Mouse (Mus musculus): ENCODE data around the gene Zfp281. TPM values are rescaled to one million over a fixed set of nuclear protein-coding genes. Genes with fewer than 3 reads are reported as not detected.

Gene Zfp281
- polyA plus RNA-seq, 1 experiment from 2014 or later: 33.5 TPM

DNA sequence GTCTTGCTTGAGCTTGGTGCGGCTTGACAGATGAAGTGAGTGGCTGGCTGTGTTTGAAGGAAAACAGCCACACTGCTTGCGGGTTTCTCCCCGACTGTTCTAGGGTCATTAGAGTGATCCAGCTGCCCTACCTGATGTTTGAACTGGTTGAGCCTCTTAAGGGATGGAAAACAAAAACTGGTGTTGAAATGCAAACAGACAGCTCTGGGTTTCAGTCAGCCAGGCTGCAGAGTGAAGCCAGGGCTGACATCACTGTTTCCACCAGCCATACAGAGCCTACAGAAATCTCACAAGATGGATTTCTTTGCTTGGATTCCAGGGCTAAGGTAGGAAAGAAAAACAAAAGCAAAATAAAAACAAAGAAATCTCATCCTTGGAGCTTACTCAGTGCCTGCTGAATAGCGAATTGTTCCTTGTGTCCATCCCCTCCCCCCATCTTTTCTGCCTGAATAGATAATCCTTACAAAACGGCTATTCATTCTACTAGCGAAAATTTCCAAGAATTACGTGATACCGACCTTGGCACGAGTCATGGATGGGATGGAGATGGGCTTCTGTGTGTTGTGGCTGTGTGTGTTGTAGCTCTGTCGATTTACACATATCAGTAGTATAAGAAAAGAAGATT is 37.4 kb downstream of the Zfp281 start:
- Histone ChIP-seq H3K4me3 (replicated peaks) (no peak overlapping the region), H3K9ac (no peak overlapping the region), H3K27ac (no peak overlapping the region)

GRCm38 (mm10) chr1:136664921-136665582 is 40.4 kb downstream of the Zfp281 start:
- 64% methylated on average over 6 of the region's 6 CpGs for WGBS
- Histone ChIP-seq H3K4me3 (replicated peaks) (no peak overlapping the region), H3K4me1 (peaks cover 15% of the 10 kb centered on the region), H3K27ac (no peak overlapping the region), H3K4me2 (no peak overlapping the region), H3K36me3 (replicated peaks) (no peaks in the 10 kb centered on the region), H3K9ac (no peak overlapping the region), H3K27me3 (no peaks in the 10 kb centered on the region), H3K9me3 (no peaks in the 10 kb centered on the region)
- ATAC-seq (ENCODE audit: low FRiP score): no peak

More for the DNA sequence above, 37.4 kb downstream of the Zfp281 start:
- Histone ChIP-seq H3K4me1 (peaks cover 15% of the 10 kb centered on the region), H3K4me2 (peak overlapping the region; percentile 25), H3K9me3 (no peaks in the 10 kb centered on the region), H3K27me3 (no peaks in the 10 kb centered on the region), H3K36me3 (replicated peaks) (no peaks in the 10 kb centered on the region)
- peak; percentile 39; the same call in 1 of the 2 replicates for ATAC-seq (ENCODE audit: low FRiP score)
- 10% methylated on average over 10 of the region's 10 CpGs for WGBS

- Histone ChIP-seq H3K4me1 (peaks cover 18% of the 10 kb centered on the region), H3K4me3 (replicated peaks) (no peak overlapping the region), H3K9me3 (no peaks in the 10 kb centered on the region), H3K27ac (no peak overlapping the region), H3K36me3 (replicated peaks) (no peaks in the 10 kb centered on the region), H3K4me2 (no peak overlapping the region), H3K9ac (no peak overlapping the region), H3K27me3 (no peaks in the 10 kb centered on the region)
- WGBS: 73% methylated on average over 2 of the region's 2 CpGs
- no peak for ATAC-seq (ENCODE audit: low FRiP score)
Measured at GRCm38 (mm10) chr1:136666513-136666912, 41.8 kb downstream of the Zfp281 start.

- WGBS: 78% methylated on average over 7 of the region's 7 CpGs
- no peak for ATAC-seq (ENCODE audit: low FRiP score)
- Histone ChIP-seq H3K4me3 (replicated peaks) (no peak overlapping the region), H3K9ac (no peak overlapping the region), H3K36me3 (replicated peaks) (no peaks in the 10 kb centered on the region), H3K4me1 (peaks cover 11% of the 10 kb centered on the region), H3K27me3 (0 out of 2 replicates have a peak, but pooled peaks cover 5% of the 10 kb centered on the region), H3K27ac (no peak overlapping the region), H3K9me3 (no peaks in the 10 kb centered on the region), H3K4me2 (no peak overlapping the region)
Measured at GRCm38 (mm10) chr1:136669926-136670325, 45.2 kb downstream of the Zfp281 start.

DNA sequence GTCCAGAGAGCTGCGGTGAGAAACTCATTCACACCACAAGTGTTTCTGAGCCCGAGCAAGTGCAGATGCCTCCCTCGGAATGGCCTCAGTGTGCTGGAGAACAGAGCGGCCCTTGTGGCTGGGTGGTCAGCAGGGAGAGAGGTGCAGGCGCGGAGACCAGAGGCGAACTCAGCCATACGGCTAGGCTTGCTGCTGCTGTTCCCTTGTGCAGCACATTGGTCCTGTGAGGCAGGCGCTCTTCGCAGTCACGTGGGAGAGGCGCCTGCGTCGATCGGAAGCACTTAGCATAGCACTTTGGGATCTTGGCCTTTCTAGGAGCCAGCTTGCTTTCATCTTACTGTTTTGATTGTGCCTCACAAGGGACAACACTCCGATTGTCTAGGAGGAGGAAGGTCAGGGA is 45.7 kb downstream of the Zfp281 start:
- H3K4me3 ChIP-seq (replicated peaks): no peak overlapping the region
- peak overlapping the region; percentile 19; the same call in 1 of the 2 replicates for H3K4me2 ChIP-seq
- no peak overlapping the region for H3K27ac ChIP-seq
- 0 out of 2 replicates have a peak, but pooled peaks cover 5% of the 10 kb centered on the region for H3K27me3 ChIP-seq
- H3K4me1 ChIP-seq: peaks cover 13% of the 10 kb centered on the region
- H3K9me3 ChIP-seq: no peaks in the 10 kb centered on the region
- H3K36me3 ChIP-seq (replicated peaks): no peaks in the 10 kb centered on the region
- ATAC-seq (ENCODE audit: low FRiP score): no peak
- H3K9ac ChIP-seq: peak overlapping the region; percentile 29; the same call in 1 of the 2 replicates
- 45% methylated on average over 16 of the region's 16 CpGs for WGBS

GRCm38 (mm10) chr1:136671767-136672434 is 47.2 kb downstream of the Zfp281 start:
- peaks cover 13% of the 10 kb centered on the region for H3K4me1 ChIP-seq
- no peaks in the 10 kb centered on the region for H3K9me3 ChIP-seq
- no peak overlapping the region for H3K9ac ChIP-seq
- no peak overlapping the region for H3K4me2 ChIP-seq
- H3K27ac ChIP-seq: no peak overlapping the region
- ATAC-seq (ENCODE audit: low FRiP score): no peak
- no peak overlapping the region for H3K4me3 ChIP-seq (replicated peaks)
- 0 out of 2 replicates have a peak, but pooled peaks cover 5% of the 10 kb centered on the region for H3K27me3 ChIP-seq
- no peaks in the 10 kb centered on the region for H3K36me3 ChIP-seq (replicated peaks)
- WGBS: 81% methylated on average over 12 of the region's 12 CpGs

GRCm38 (mm10) chr1:136672564-136672963 is 47.9 kb downstream of the Zfp281 start:
- H3K4me3 ChIP-seq (replicated peaks): no peak overlapping the region
- no peak overlapping the region for H3K4me2 ChIP-seq
- no peak overlapping the region for H3K27ac ChIP-seq
- no peak for ATAC-seq (ENCODE audit: low FRiP score)
- 82% methylated on average over 6 of the region's 6 CpGs for WGBS
- peaks cover 13% of the 10 kb centered on the region for H3K4me1 ChIP-seq
- H3K9me3 ChIP-seq: no peaks in the 10 kb centered on the region
- H3K36me3 ChIP-seq (replicated peaks): no peaks in the 10 kb centered on the region
- H3K9ac ChIP-seq: no peak overlapping the region
- H3K27me3 ChIP-seq: 0 out of 2 replicates have a peak, but pooled peaks cover 5% of the 10 kb centered on the region

- Histone ChIP-seq H3K4me3 (replicated peaks) (no peak overlapping the region), H3K9ac (no peak overlapping the region), H3K27ac (no peak overlapping the region), H3K4me1 (peaks cover 13% of the 10 kb centered on the region), H3K27me3 (0 out of 2 replicates have a peak, but pooled peaks cover 5% of the 10 kb centered on the region), H3K4me2 (no peak overlapping the region), H3K9me3 (no peaks in the 10 kb centered on the region), H3K36me3 (replicated peaks) (no peaks in the 10 kb centered on the region)
- no peak for ATAC-seq (ENCODE audit: low FRiP score)
- WGBS: 39% methylated on average over 4 of the region's 4 CpGs
Measured at GRCm38 (mm10) chr1:136673293-136673692, 48.6 kb downstream of the Zfp281 start.

GRCm38 (mm10) chr1:136674548-136675455 is 50.1 kb downstream of the Zfp281 start:
- H3K9me3 ChIP-seq: no peaks in the 10 kb centered on the region
- no peak for ATAC-seq (ENCODE audit: low FRiP score)
- H3K9ac ChIP-seq: no peak overlapping the region
- H3K27ac ChIP-seq: no peak overlapping the region
- peak overlapping the region; percentile 25; the same call in 1 of the 2 replicates for H3K4me2 ChIP-seq
- 7% methylated on average over 25 of the region's 25 CpGs for WGBS
- no peak overlapping the region for H3K4me3 ChIP-seq (replicated peaks)
- no peaks in the 10 kb centered on the region for H3K36me3 ChIP-seq (replicated peaks)
- peaks cover 13% of the 10 kb centered on the region for H3K4me1 ChIP-seq
- H3K27me3 ChIP-seq: 0 out of 2 replicates have a peak, but pooled peaks cover 5% of the 10 kb centered on the region

DNA sequence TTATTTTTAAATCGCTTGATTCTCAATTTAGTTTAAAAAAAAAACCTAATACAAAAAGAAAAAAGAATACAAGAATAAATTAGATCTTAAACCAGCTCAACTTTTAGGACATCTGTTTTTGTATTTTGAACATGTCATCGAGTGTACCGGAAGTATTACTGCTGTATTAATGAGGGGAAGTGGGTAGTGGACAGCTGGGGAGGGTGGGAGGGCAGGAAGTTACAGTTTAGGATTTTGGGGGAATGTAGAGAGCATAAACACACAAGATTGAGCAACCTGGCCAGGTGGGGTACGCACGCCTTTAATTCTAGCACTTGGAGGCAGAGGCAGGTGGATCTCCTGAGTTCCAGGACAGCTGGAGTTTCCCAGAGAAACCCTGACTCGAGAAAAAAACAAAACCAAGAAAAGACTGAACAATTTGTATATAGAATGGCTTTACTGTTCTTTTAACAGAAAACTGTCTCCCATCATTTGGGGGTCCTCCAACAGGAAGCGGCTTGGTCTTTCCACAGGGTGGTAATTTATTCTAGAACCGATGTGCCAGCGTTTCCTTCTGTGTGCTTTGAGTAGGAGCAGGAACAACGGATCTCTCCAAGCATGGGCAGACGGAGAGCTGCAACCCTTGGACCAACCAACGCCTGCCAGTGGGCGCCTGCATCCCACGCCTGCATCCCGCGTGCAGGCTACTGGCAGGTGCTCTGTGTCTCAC is 51.2 kb downstream of the Zfp281 start:
- no peaks in the 10 kb centered on the region for H3K36me3 ChIP-seq (replicated peaks)
- ATAC-seq (ENCODE audit: low FRiP score): no peak
- 92% methylated on average over 16 of the region's 16 CpGs for WGBS

DNA sequence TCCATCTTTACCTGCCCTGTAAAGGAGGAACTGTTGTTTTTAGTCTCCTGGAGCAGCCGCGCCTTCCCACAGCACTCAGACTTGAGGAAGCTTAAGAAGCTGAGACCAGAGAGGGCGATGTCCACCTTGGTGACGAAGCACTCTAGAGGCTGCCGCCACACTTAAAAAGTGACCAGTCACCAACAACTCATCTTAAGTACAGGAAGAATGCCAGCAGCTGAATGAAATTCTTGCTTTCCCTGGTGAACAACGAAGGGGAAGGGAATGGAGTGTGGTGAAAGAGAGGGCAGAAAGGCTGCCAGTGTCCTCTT is 51.7 kb downstream of the Zfp281 start:
- Histone ChIP-seq H3K27me3 (0 out of 2 replicates have a peak, but pooled peaks cover 5% of the 10 kb centered on the region), H3K4me1 (peaks cover 7% of the 10 kb centered on the region), H3K27ac (no peak overlapping the region), H3K4me3 (replicated peaks) (no peak overlapping the region), H3K9ac (no peak overlapping the region), H3K9me3 (no peaks in the 10 kb centered on the region), H3K36me3 (replicated peaks) (no peaks in the 10 kb centered on the region), H3K4me2 (no peak overlapping the region)
- no peak for ATAC-seq (ENCODE audit: low FRiP score)
- 80% methylated on average over 6 of the region's 6 CpGs for WGBS

More for the DNA sequence above, 51.2 kb downstream of the Zfp281 start:
- Histone ChIP-seq H3K4me1 (peaks cover 7% of the 10 kb centered on the region), H3K9me3 (no peaks in the 10 kb centered on the region), H3K9ac (no peak overlapping the region), H3K4me3 (replicated peaks) (no peak overlapping the region), H3K27ac (no peak overlapping the region), H3K4me2 (no peak overlapping the region), H3K27me3 (0 out of 2 replicates have a peak, but pooled peaks cover 5% of the 10 kb centered on the region)
